Mouse (Mus musculus): Measurements from ENCODE around the gene Frrs1. TPM values are rescaled to one million over a fixed set of nuclear protein-coding genes. Genes with fewer than 3 reads are reported as not detected.

Frrs1 gene
- total and polyA plus RNA-seq, 2 experiments from 2014 or later = 3.8 to 7.0 TPM

DNA sequence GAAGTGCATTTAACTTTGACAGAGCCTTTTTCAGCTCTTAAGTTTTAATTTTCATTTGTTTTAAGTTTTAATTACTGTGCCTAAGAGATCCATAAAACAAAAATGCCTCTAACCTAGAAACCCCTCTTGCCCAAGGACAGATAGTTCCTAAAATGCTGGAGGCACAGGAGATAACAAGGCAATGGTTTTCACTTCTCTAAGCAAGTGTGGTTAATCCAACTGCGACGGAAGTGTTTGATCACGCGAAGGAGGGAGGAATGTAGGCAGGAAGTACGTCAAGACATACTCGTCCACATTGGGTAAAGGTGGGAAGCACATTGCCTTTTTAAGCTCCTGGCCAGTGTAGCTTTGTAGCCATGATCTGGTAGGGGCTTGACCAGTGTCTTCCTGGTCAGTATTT is 1.7 kb upstream of the Frrs1 start:
- DNase-seq (ENCODE audit: low spot score) (no peak), ATAC-seq (ENCODE audit: low FRiP score) (no peak)
- no peak overlapping the region for H3K4me2 ChIP-seq (ENCODE audit: low read depth, low read length, poor library complexity, severe bottlenecking)
- no peaks in the 10 kb centered on the region for H3K36me3 ChIP-seq (ENCODE audit: insufficient read depth, low read length)
- H3K27me3 ChIP-seq (ENCODE audit: insufficient read depth, low read length) = no peaks in the 10 kb centered on the region
- no peak for TF ChIP-seq CTCF (IDR thresholded peaks at IDR 0.05)
- H3K9me3 ChIP-seq (ENCODE audit: low read length) = no peaks in the 10 kb centered on the region
- no peak overlapping the region for H3K27ac ChIP-seq (ENCODE audit: low read depth, low read length)
- WGBS = 80% methylated on average over 6 of the region's 6 CpGs
- H3K4me3 ChIP-seq (ENCODE audit: low read depth, low read length) = no peak overlapping the region
- H3K4me1 ChIP-seq (ENCODE audit: insufficient read depth, low read length) = no peaks in the 10 kb centered on the region
- H3K9ac ChIP-seq (replicated peaks; ENCODE audit: low read length, poor library complexity, severe bottlenecking) = no peak overlapping the region

DNA sequence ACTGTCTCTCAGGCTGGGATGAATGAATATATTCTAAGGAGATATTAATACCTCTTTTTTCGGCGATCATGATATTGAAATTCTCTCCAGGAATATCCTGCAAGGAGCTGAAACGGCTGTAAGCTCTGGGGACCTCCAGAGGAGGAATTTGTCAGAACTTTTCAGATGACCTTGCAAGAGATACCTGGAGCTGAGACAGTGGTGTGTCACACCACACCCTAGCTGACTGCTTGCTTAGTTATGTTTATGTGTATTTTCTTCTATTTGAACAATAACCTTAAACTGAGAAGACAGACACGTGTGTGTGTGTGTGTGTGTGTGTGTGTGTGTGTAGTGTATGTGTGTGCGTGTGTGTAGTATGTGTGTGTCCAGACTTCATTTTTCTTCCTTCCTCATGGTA is 488 bp downstream of the Frrs1 start:
- H3K9ac ChIP-seq (replicated peaks; ENCODE audit: low read length, poor library complexity, severe bottlenecking) = no peak overlapping the region
- no peak for ATAC-seq (ENCODE audit: low FRiP score)
- 84% methylated on average over 5 of the region's 5 CpGs for WGBS
- H3K27ac ChIP-seq (ENCODE audit: low read depth, low read length) = no peak overlapping the region
- H3K27me3 ChIP-seq (ENCODE audit: insufficient read depth, low read length) = no peaks in the 10 kb centered on the region
- H3K4me2 ChIP-seq (ENCODE audit: low read depth, low read length, poor library complexity, severe bottlenecking) = no peak overlapping the region
- no peak for TF ChIP-seq CTCF (IDR thresholded peaks at IDR 0.05)
- no peaks in the 10 kb centered on the region for H3K4me1 ChIP-seq (ENCODE audit: insufficient read depth, low read length)
- H3K36me3 ChIP-seq (ENCODE audit: insufficient read depth, low read length) = no peaks in the 10 kb centered on the region
- DNase-seq (ENCODE audit: low spot score) = no peak
- no peak overlapping the region for H3K4me3 ChIP-seq (ENCODE audit: low read depth, low read length)
- no peaks in the 10 kb centered on the region for H3K9me3 ChIP-seq (ENCODE audit: low read length)

GRCm38 (mm10) chr3:116860333-116861222 is 1.3 kb downstream of the Frrs1 start:
- peak overlapping the region; percentile 50 for H3K4me3 ChIP-seq (ENCODE audit: low read depth, low read length)
- peak overlapping the region; percentile 85 for H3K4me2 ChIP-seq (ENCODE audit: low read depth, low read length, poor library complexity, severe bottlenecking)

GRCm38 (mm10) chr3:116861223-116861539 is 1.9 kb downstream of the Frrs1 start:
- no peaks in the 10 kb centered on the region for H3K36me3 ChIP-seq (ENCODE audit: insufficient read depth, low read length)
- H3K27me3 ChIP-seq (ENCODE audit: insufficient read depth, low read length) = no peaks in the 10 kb centered on the region
- H3K4me2 ChIP-seq (ENCODE audit: low read depth, low read length, poor library complexity, severe bottlenecking) = peak overlapping the region; percentile 85
- WGBS = 8% methylated on average over 4 of the region's 4 CpGs
- no peaks in the 10 kb centered on the region for H3K9me3 ChIP-seq (ENCODE audit: low read length)
- TF ChIP-seq CTCF (IDR thresholded peaks at IDR 0.05) = no peak
- ATAC-seq (ENCODE audit: low FRiP score) (peak; percentile 78), DNase-seq (ENCODE audit: low spot score) (peak; percentile 15)
- H3K9ac ChIP-seq (replicated peaks; ENCODE audit: low read length, poor library complexity, severe bottlenecking) = peak overlapping the region; percentile 64
- peak overlapping the region; percentile 68 for H3K27ac ChIP-seq (ENCODE audit: low read depth, low read length)
- peak overlapping the region; percentile 50 for H3K4me3 ChIP-seq (ENCODE audit: low read depth, low read length)
- no peaks in the 10 kb centered on the region for H3K4me1 ChIP-seq (ENCODE audit: insufficient read depth, low read length)

More at GRCm38 (mm10) chr3:116860333-116861222, 1.3 kb downstream of the Frrs1 start:
- Histone ChIP-seq H3K36me3 (ENCODE audit: insufficient read depth, low read length) (no peaks in the 10 kb centered on the region), H3K27ac (ENCODE audit: low read depth, low read length) (peak overlapping the region; percentile 68), H3K27me3 (ENCODE audit: insufficient read depth, low read length) (no peaks in the 10 kb centered on the region), H3K9me3 (ENCODE audit: low read length) (no peaks in the 10 kb centered on the region), H3K9ac (replicated peaks; ENCODE audit: low read length, poor library complexity, severe bottlenecking) (peak overlapping the region; percentile 64), H3K4me1 (ENCODE audit: insufficient read depth, low read length) (no peaks in the 10 kb centered on the region)
- DNase-seq (ENCODE audit: low spot score) (no peak), ATAC-seq (ENCODE audit: low FRiP score) (peak; percentile 25; the same call in 1 of the 2 replicates)
- no peak for TF ChIP-seq CTCF (IDR thresholded peaks at IDR 0.05)
- WGBS = 70% methylated on average over 19 of the region's 19 CpGs

DNA sequence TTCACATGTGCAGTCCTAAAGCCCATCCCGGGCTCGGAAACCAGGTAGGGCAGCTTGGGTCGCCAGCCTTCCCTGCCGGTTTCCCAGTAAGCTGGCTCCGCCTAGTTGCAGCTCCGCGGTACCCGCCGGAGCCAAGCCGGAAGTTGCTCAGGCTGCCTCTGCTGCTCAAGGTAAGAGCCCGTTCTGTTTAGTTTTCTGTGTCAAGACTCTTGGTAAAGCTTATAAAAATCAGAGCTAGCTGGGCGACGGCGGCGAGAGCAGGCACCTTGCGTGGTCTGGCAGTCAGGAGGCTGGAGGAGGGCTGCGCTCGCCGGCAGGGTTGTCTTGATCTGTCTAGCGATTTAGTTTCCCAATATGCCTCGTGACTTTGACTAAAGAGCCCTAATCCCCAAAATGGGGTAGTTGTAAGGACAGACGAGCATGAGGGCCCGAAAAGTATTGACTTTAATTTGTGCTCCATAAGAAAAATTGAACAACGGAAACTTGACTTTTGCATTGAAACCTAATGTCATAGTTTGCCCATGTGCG is 2.3 kb downstream of the Frrs1 start:
- H3K27me3 ChIP-seq (ENCODE audit: insufficient read depth, low read length) = no peaks in the 10 kb centered on the region
- ATAC-seq (ENCODE audit: low FRiP score) = peak; percentile 84
- peak overlapping the region; percentile 85 for H3K4me2 ChIP-seq (ENCODE audit: low read depth, low read length, poor library complexity, severe bottlenecking)
- no peaks in the 10 kb centered on the region for H3K4me1 ChIP-seq (ENCODE audit: insufficient read depth, low read length)
- peak overlapping the region; percentile 64 for H3K9ac ChIP-seq (replicated peaks; ENCODE audit: low read length, poor library complexity, severe bottlenecking)
- peak overlapping the region; percentile 50 for H3K4me3 ChIP-seq (ENCODE audit: low read depth, low read length)
- peak; percentile 66 for DNase-seq (ENCODE audit: low spot score)
- H3K27ac ChIP-seq (ENCODE audit: low read depth, low read length) = peak overlapping the region; percentile 68
- TF ChIP-seq CTCF (IDR thresholded peaks at IDR 0.05) = peak; percentile 43
- no peaks in the 10 kb centered on the region for H3K9me3 ChIP-seq (ENCODE audit: low read length)
- H3K36me3 ChIP-seq (ENCODE audit: insufficient read depth, low read length) = no peaks in the 10 kb centered on the region
- WGBS = 2% methylated on average over 25 of the region's 25 CpGs

DNA sequence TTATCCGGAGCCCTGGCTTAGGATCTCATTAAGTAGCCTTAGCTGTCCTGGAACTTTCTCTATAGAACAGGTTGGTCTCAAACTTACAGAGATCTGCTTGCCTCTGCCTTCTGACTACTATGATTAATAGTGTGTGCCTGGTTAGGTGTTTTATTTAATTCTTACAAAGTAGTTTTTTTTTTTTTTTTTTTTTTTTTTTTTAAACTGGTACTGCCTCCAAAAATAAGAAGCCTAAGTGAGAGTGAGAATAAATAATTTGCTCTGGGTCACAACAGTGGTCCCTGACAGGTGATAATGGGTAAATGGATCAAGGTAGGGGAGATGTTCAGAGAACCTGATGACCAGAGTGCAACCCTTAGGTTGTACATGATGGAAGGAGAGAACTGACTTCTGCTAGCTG is 3.4 kb downstream of the Frrs1 start:
- H3K4me3 ChIP-seq (ENCODE audit: low read depth, low read length) = no peak overlapping the region
- H3K27me3 ChIP-seq (ENCODE audit: insufficient read depth, low read length) = no peaks in the 10 kb centered on the region
- TF ChIP-seq CTCF (IDR thresholded peaks at IDR 0.05) = no peak
- H3K4me2 ChIP-seq (ENCODE audit: low read depth, low read length, poor library complexity, severe bottlenecking) = no peak overlapping the region
- H3K36me3 ChIP-seq (ENCODE audit: insufficient read depth, low read length) = no peaks in the 10 kb centered on the region
- no peak overlapping the region for H3K27ac ChIP-seq (ENCODE audit: low read depth, low read length)
- no peaks in the 10 kb centered on the region for H3K9me3 ChIP-seq (ENCODE audit: low read length)
- WGBS = 79% methylated on average over 1 of the region's 1 CpGs
- no peaks in the 10 kb centered on the region for H3K4me1 ChIP-seq (ENCODE audit: insufficient read depth, low read length)
- DNase-seq (ENCODE audit: low spot score) (no peak), ATAC-seq (ENCODE audit: low FRiP score) (no peak)
- H3K9ac ChIP-seq (replicated peaks; ENCODE audit: low read length, poor library complexity, severe bottlenecking) = no peak overlapping the region
